Mouse (Mus musculus) adrenal gland, adult 2 months (tissue): ENCODE data around the gene Mpl. TPM values are rescaled to one million over a fixed set of nuclear protein-coding genes. Genes with fewer than 3 reads are reported as not detected.

ENCODE experiments used
- DNase-seq: peaks from one replicate; pipeline ENCODE4 v3.0.0; 2021
- polyA plus RNA-seq: library from polyadenylated mRNA; depleted of rRNA; stranded (reverse); fragments of >200 nt; gene quantifications from 2 replicates; pipeline ENCODE4 v1.2.3, GENCODE M21; 2012
- total RNA-seq, 2 experiments: library from RNA; stranded (reverse); gene quantifications; 2 replicates each; pipeline ENCODE4 v1.2.3; 2021

Mpl gene
- total and polyA plus RNA-seq, 3 experiments: 0.17 TPM; not detected in 2

- peak; percentile 97 for DNase-seq
Measured at GRCm38 (mm10) chr4:118427768-118428451, 29.4 kb downstream of the Mpl start, which contains the start of gene Elovl1. Gene Elovl1, plus strand, starts transcription at chr4:118428093.

- DNase-seq: no peak
Measured at GRCm38 (mm10) chr4:118427415-118427767, 29.9 kb downstream of the Mpl start.

GRCm38 (mm10) chr4:118425374-118425773 is 31.9 kb downstream of the Mpl start:
- no peak for DNase-seq

- no peak for DNase-seq
Measured at GRCm38 (mm10) chr4:118424541-118425160, 32.7 kb downstream of the Mpl start.

- no peak for DNase-seq
Measured at GRCm38 (mm10) chr4:118421384-118421783, 35.9 kb downstream of the Mpl start.

- DNase-seq: no peak
Measured at GRCm38 (mm10) chr4:118417112-118417797, 40.1 kb downstream of the Mpl start.

- no peak for DNase-seq
Measured at GRCm38 (mm10) chr4:118416329-118416728, 41.0 kb downstream of the Mpl start.

GRCm38 (mm10) chr4:118415779-118416178 is 41.5 kb downstream of the Mpl start:
- no peak for DNase-seq

- DNase-seq: no peak
Measured at GRCm38 (mm10) chr4:118413553-118413952, 43.8 kb downstream of the Mpl start.

GRCm38 (mm10) chr4:118410871-118411270 is 46.4 kb downstream of the Mpl start:
- DNase-seq: no peak

- DNase-seq: peak; percentile 95
Measured at GRCm38 (mm10) chr4:118409142-118409900, 48.0 kb downstream of the Mpl start, which contains the start of the genes Szt2 and Med8. Gene Szt2, minus strand, starts transcription at chr4:118409273. Gene Med8, plus strand, starts transcription at chr4:118409337.

- DNase-seq: peak; percentile 59
Measured at GRCm38 (mm10) chr4:118402701-118403100, 54.6 kb downstream of the Mpl start.

- DNase-seq: peak; percentile 48
Measured at GRCm38 (mm10) chr4:118401918-118402317, 55.4 kb downstream of the Mpl start.

- DNase-seq: no peak
Measured at GRCm38 (mm10) chr4:118401421-118401820, 55.9 kb downstream of the Mpl start.

- peak; percentile 21 for DNase-seq
Measured at GRCm38 (mm10) chr4:118398400-118398799, 58.9 kb downstream of the Mpl start.

GRCm38 (mm10) chr4:118396433-118396832 is 60.9 kb downstream of the Mpl start:
- no peak for DNase-seq

GRCm38 (mm10) chr4:118395289-118395688 is 62.0 kb downstream of the Mpl start:
- no peak for DNase-seq

GRCm38 (mm10) chr4:118394505-118394904 is 62.8 kb downstream of the Mpl start:
- DNase-seq: no peak
